Comparison of ENCODE assay signal across 8 mouse cellular contexts in the genomic region with DNA sequence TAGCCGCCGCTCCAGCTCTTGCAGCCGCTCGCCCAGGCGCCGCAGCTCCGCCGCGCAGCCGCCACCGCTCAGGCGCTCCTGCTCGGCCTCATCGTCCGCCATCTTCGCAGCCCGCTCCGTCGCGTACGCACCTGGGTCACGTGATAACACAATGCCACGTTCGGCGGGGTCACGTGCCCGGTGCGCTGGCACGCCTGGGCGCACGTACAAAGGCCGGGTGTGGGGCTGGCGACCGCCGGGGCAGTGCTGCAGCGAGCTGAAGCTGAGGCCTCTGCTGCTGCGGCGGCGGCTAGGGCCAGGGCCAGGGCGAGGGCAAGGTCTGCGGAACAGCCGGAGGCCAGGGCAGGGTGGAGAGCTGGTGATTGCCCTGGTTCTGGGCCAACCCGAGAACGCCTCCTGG. TPM values are rescaled to one million over a fixed set of nuclear protein-coding genes. Genes with fewer than 3 reads are reported as not detected.
DNase-seq lines count a peak whose midpoint lies in the region; ATAC-seq and TF ChIP-seq lines count a peak whose summit lies in the region.

A gene (minus strand): TSS at position 143 of the 400 bp plus-strand sequence.

- DNase-seq in MEL-GATA-1-ER (ENCODE audit: extremely low read depth, low read depth), result peak; percentile 68
- DNase-seq in cerebellum, adult 2 months, result peak; percentile 95 to 96
- DNase-seq in heart, postnatal 36 days, result peak; percentile 90 to 94
- DNase-seq in layer of hippocampus, adult 8-10 months (ENCODE audit: low spot score in 2 of 2), result peak; percentile 89 to 94
- DNase-seq in lung, embryonic 14.5 days, result peak; percentile 96
- DNase-seq in testis, postnatal 14 days (ENCODE audit: low spot score), result peak; percentile 96

- H3K27ac ChIP-seq in cerebellum, adult 2 months (ENCODE audit: insufficient read depth, low read length), result peak within 1 kb of the TSS; percentile 97
- peak within 1 kb of the TSS; percentile 99 for H3K27ac ChIP-seq in forebrain, embryonic 16.5 days (ENCODE audit: low read length)
- peak within 1 kb of the TSS; percentile 99 for H3K27ac ChIP-seq in lung, embryonic 14.5 days (ENCODE audit: low read depth)

- peak; percentile 86 for TF ChIP-seq POLR2A in cerebellum, adult 2 months (IDR thresholded peaks at IDR 0.05; ENCODE audit: borderline replicate concordance, insufficient read depth, low read length)

- H3K4me3 ChIP-seq in cerebellum, adult 2 months (replicated peaks; ENCODE audit: insufficient read depth, low read depth, low read length), result peak within 1 kb of the TSS; percentile 87
- H3K4me3 ChIP-seq in forebrain, embryonic 16.5 days (replicated peaks; ENCODE audit: low read length), result peak within 1 kb of the TSS; percentile 97
- H3K4me3 ChIP-seq in lung, embryonic 14.5 days (ENCODE audit: low read depth, low read length), result peak within 1 kb of the TSS; percentile 93

- H3K9me3 ChIP-seq in forebrain, embryonic 16.5 days (ENCODE audit: control insufficient read depth, low read length), result no peaks in the 10 kb centered on the region
- no peaks in the 10 kb centered on the region for H3K9me3 ChIP-seq in lung, embryonic 14.5 days (ENCODE audit: low read depth, low read length)

- peak within 1 kb of the TSS; percentile 99 for H3K9ac ChIP-seq in forebrain, embryonic 16.5 days (replicated peaks; ENCODE audit: low read depth, low read length)
- peak within 1 kb of the TSS; percentile 98 for H3K9ac ChIP-seq in lung, embryonic 14.5 days

- H3K4me1 ChIP-seq in cerebellum, adult 2 months (ENCODE audit: control insufficient read depth, insufficient read depth, low read length), result no peaks in the 10 kb centered on the region
- H3K4me1 ChIP-seq in forebrain, embryonic 16.5 days (replicated peaks; ENCODE audit: control insufficient read depth, insufficient read depth, low read length), result peaks cover 32% of the 10 kb centered on the region
- peaks cover 13% of the 10 kb centered on the region; the same call in 1 of the 2 replicates for H3K4me1 ChIP-seq in lung, embryonic 14.5 days (ENCODE audit: insufficient read depth)

- H3K4me2 ChIP-seq in forebrain, embryonic 16.5 days (ENCODE audit: low read length), result peak within 1 kb of the TSS; percentile 92
- H3K4me2 ChIP-seq in lung, embryonic 14.5 days, result peak within 1 kb of the TSS; percentile 84

- peak; percentile 92 for ATAC-seq in forebrain, embryonic 16.5 days
- peak; percentile 88 for ATAC-seq in lung, embryonic 14.5 days (ENCODE audit: insufficient read depth)
- ATAC-seq in neutrophil, adult 5-6 weeks (ENCODE audit: extremely low read depth, insufficient number of reproducible peaks, low FRiP score, poor library complexity, severe bottlenecking), result peak; percentile 82

- under 1% methylated on average over 44 of the region's 44 CpGs for WGBS in cerebellum, adult 2 months
- under 1% methylated on average over 43 of the region's 44 CpGs for WGBS in forebrain, embryonic 16.5 days
- under 1% methylated on average over 44 of the region's 44 CpGs for WGBS in lung, embryonic 14.5 days

- H3K27me3 ChIP-seq in cerebellum, adult 2 months (ENCODE audit: control insufficient read depth, insufficient read depth, low read length), result no peaks in the 10 kb centered on the region
- no peaks in the 10 kb centered on the region for H3K27me3 ChIP-seq in forebrain, embryonic 16.5 days (replicated peaks; ENCODE audit: control insufficient read depth, insufficient read depth, low read length)
- H3K27me3 ChIP-seq in lung, embryonic 14.5 days (ENCODE audit: insufficient read depth, low read length), result no peaks in the 10 kb centered on the region

- H3K36me3 ChIP-seq in forebrain, embryonic 16.5 days (ENCODE audit: control insufficient read depth, insufficient read depth), result no peaks in the 10 kb centered on the region
- no peaks in the 10 kb centered on the region for H3K36me3 ChIP-seq in lung, embryonic 14.5 days (ENCODE audit: insufficient read depth)

- intact Hi-C loops in heart, postnatal 36 days (cut with DNase I), result loop anchor here (2.0 to 10.0 kb wide), 5 partner anchors 30 to 342 kb away; a partner anchor contains a TSS

- TF ChIP-seq CTCF in cerebellum, adult 2 months (IDR thresholded peaks at IDR 0.05; ENCODE audit: borderline replicate concordance, insufficient read depth, low read depth, low read length), result no peak
- no peak for TF ChIP-seq CTCF in lung, embryonic 14.5 days (IDR thresholded peaks at IDR 0.05; ENCODE audit: low read depth)

RNA-seq across cellular contexts. Expression of the gene that starts here (rescaled TPM):
- 8.9 and 9.4 TPM in 2 replicates for polyA plus RNA-seq in cerebellum, adult 2 months (2012; rRNA removed)
- 36.6 and 41.5 TPM in 2 replicates for polyA plus RNA-seq in forebrain, embryonic 16.5 days (2015; fragmentation: Nextera tagmentation; extraction: Ambion mirVana)
- 10 to 100 TPM; 15.6 to 15.7 TPM for total RNA-seq in heart, postnatal 36 days (2021)
- total RNA-seq in layer of hippocampus, adult 8-10 months (2022), result 10 to 100 TPM; 25.4 to 29.6 (median 28.5) TPM
- polyA plus RNA-seq in lung, embryonic 14.5 days (2014; fragmentation: Nextera tagmentation; extraction: Ambion mirVana), result 24.5 and 24.7 TPM in 2 replicates
- total RNA-seq in neutrophil, adult 5-6 weeks (2017), result 82.0 and 94.6 TPM in 2 replicates

Comparison
In these comparisons a context has a peak if more than half of its experiments do, and no peak if none do; other contexts are left out.
1. Peak in every context shown above with its lines: DNase-seq, ATAC-seq, H3K4me3 ChIP-seq and H3K27ac ChIP-seq.